Mouse (Mus musculus) heart, adult 2 months (tissue): ENCODE measurements around the gene Gm32742.

Experiments
- CTCF ChIP-seq: fragments of 200-600 bp; IDR thresholded peaks from 2 replicates; pipeline ENCODE4 v1.8.1; 2022; ENCODE audit warnings: antibody characterized with exemption, mild to moderate bottlenecking, moderate library complexity
- POLR2A ChIP-seq: fragments of 200-500 bp; IDR thresholded peaks from 2 replicates; pipeline ENCODE4 v1.6.1; 2011; ENCODE audit warnings: mild to moderate bottlenecking, low read depth, low read length, control low read depth; ENCODE audit not compliant: insufficient read depth

- TF ChIP-seq CTCF: no peak
- TF ChIP-seq POLR2A: no peak
Measured at GRCm38 (mm10) chr9:51103808-51104514, 61.4 kb downstream of the Gm32742 start.
